Mouse (Mus musculus) liver, embryonic 18 days (tissue): ENCODE data around the gene Coa5. TPM values are rescaled to one million over a fixed set of nuclear protein-coding genes. Genes with fewer than 3 reads are reported as not detected.

Source experiments
- polyA plus RNA-seq: library from polyadenylated mRNA; depleted of rRNA; stranded (reverse); fragments of >200 nt; gene quantifications from 2 replicates; pipeline ENCODE4 v1.2.3, GENCODE M21; 2012; rRNA removed

Coa5 gene
- 18.9 and 19.5 TPM in 2 replicates for polyA plus RNA-seq

GRCm38 (mm10) chr1:37429366-37430296, at the start of gene Coa5, which contains the start of gene Unc50:
Gene Coa5, minus strand, starts transcription at chr1:37430103.
Gene Unc50, plus strand, starts transcription at chr1:37430139.

Other genes starting within 250 kb of the Coa5 start
- not detected in 2 replicates for gene Cnga3, start 215.7 kb downstream of the Coa5 start, polyA plus RNA-seq
- gene Inpp4a, start 130.2 kb downstream of the Coa5 start, polyA plus RNA-seq, result 4.6 and 5.6 TPM in 2 replicates
- gene Unc50, start within 50 bp of the Coa5 start, polyA plus RNA-seq, result 42.8 and 44.0 TPM in 2 replicates
- gene Mgat4a, start 110.9 kb upstream of the Coa5 start, polyA plus RNA-seq, result 1.00 and 1.1 TPM in 2 replicates